Mouse (Mus musculus) liver, embryonic 13.5 days (tissue): ENCODE results near the gene Surf2. TPM values are rescaled to one million over a fixed set of nuclear protein-coding genes. Genes with fewer than 3 reads are reported as not detected.
"Not testable (repeated sequence)": the region's sequence is repeated elsewhere in the genome, so short reads cannot be mapped to it uniquely, and the experiment has no call there.

Experiments used
- ATAC-seq: fragments of 200-750 bp; cut with Nextera tagmentation; 2 replicates; pipeline ENCODE4 v1.8.0; 2017; ENCODE audit warnings: low read depth, mild to moderate bottlenecking, moderate number of reproducible peaks, moderate library complexity
- DNase-seq: peaks from one replicate; pipeline ENCODE4 v3.0.0; 2022
- H3K27ac ChIP-seq: fragments of 300-500 bp; sonication (generic); 2 replicates; pipeline ENCODE4 v1.5.1; 2015; ENCODE audit warnings: moderate library complexity, mild to moderate bottlenecking, inconsistent platforms
- H3K27me3 ChIP-seq: fragments of 300-500 bp; sonication (generic); 2 replicates; pipeline ENCODE4 v1.6.1; 2015; ENCODE audit warnings: mild to moderate bottlenecking, inconsistent platforms
- H3K36me3 ChIP-seq: fragments of 300-500 bp; sonication (generic); 2 replicates; pipeline ENCODE4 v1.6.1; 2015; ENCODE audit warnings: mild to moderate bottlenecking, inconsistent platforms
- H3K4me1 ChIP-seq: fragments of 300-500 bp; sonication (generic); replicated peaks from 2 replicates; pipeline ENCODE4 v1.6.1; 2015; ENCODE audit warnings: inconsistent platforms
- H3K4me2 ChIP-seq: fragments of 300-500 bp; sonication (generic); 2 replicates; pipeline ENCODE4 v1.6.1; 2015; ENCODE audit warnings: inconsistent platforms, mild to moderate bottlenecking, moderate library complexity
- H3K4me3 ChIP-seq: fragments of 300-500 bp; sonication (generic); replicated peaks from 2 replicates; pipeline ENCODE4 v1.5.1; 2015; ENCODE audit warnings: mild to moderate bottlenecking, inconsistent platforms
- H3K9ac ChIP-seq: fragments of 300-500 bp; sonication (generic); 2 replicates; pipeline ENCODE4 v1.6.1; 2015; ENCODE audit warnings: mild to moderate bottlenecking, inconsistent platforms
- H3K9me3 ChIP-seq: fragments of 300-500 bp; sonication (generic); replicated peaks from 2 replicates; pipeline ENCODE4 v1.6.1; 2016; ENCODE audit warnings: inconsistent platforms
- WGBS: fragments of 180-500 bp; shearing (Covaris S2); methylation state at CpG from one replicate; pipeline ENCODE4 v1.1.7; 2015; ENCODE audit not compliant: insufficient replicate concordance; 5-methylcytosine and 5-hydroxymethylcytosine counted together
- polyA plus RNA-seq: library from polyadenylated mRNA; unstranded; fragments of >200 nt; fragmentation: Nextera tagmentation; extraction: Ambion mirVana; gene quantifications from 2 replicates; pipeline ENCODE4 v1.2.1, GENCODE M21; 2015

Gene Surf2
- polyA plus RNA-seq, result 36.6 and 41.6 TPM in 2 replicates

DNA sequence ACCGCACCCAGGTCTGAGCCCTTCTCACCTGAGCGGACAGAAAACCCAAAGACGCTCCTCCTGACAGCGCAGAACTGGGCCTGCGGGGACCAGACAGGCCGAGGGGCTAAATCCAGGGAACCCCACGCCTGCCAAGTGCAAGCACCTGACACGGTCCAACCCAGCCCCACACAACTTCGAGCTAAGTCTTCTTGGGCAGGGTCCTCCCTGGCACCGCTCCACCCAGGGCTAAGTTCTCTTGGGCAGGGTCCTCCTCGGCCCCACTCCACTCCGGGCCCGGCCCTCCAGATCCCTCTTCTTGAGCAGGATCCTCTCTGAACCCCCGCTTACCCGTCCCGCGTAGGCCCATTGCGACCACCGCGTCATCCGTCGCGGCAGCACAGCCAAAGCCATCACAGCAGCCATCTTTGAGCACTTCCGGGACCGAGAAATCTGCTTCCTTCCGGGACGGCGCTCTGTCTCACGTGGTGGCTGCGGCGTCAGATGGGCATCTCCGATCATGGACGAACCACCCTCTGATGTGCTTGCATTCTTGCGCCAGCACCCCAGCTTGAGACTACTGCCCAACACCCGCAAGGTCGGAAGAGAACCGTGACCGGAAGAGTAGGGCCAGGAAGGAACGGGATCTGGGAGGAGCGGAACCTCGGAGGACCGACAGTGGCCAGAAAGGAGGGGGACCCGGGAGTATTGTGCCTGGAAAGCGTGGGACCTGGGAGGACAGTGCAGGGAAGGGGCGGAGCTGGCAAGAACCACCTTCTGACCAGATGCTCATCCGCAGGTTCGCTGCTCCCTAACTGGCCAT lies at the start of gene Surf2, which contains the start of gene Surf1:
TSS of gene Surf2 (plus strand) at position 441 of the 802 bp plus-strand sequence.
TSS of gene Surf1 (minus strand) at position 604 of the 802 bp plus-strand sequence.
- DNase-seq, result peak; percentile 72
- Histone ChIP-seq H3K4me2 (peak within 1 kb of the TSS; percentile 97), H3K4me3 (peak within 1 kb of the TSS; percentile 84), H3K4me1 (peaks cover 74% of the 10 kb centered on the region), H3K9me3 (no peaks in the 10 kb centered on the region), H3K27ac (peak within 1 kb of the TSS; percentile 90), H3K9ac (peak within 1 kb of the TSS; percentile 89), H3K27me3 (no peaks in the 10 kb centered on the region), H3K36me3 (peaks cover 77% of the 10 kb centered on the region)
- WGBS, result 1% methylated on average over 47 of the region's 47 CpGs
- peak; percentile 71 for ATAC-seq

- ATAC-seq (no peak), DNase-seq (no peak)
- no peak overlapping the region for H3K9ac ChIP-seq
- H3K4me1 ChIP-seq, result no peaks in the 10 kb centered on the region
- no peaks in the 10 kb centered on the region for H3K9me3 ChIP-seq
- WGBS, result 37% methylated on average over 6 of the region's 6 CpGs
- no peak overlapping the region for H3K4me2 ChIP-seq
- peaks cover 4% of the 10 kb centered on the region; the same call in 1 of the 2 replicates for H3K27me3 ChIP-seq
- no peak overlapping the region for H3K27ac ChIP-seq
- no peak overlapping the region for H3K4me3 ChIP-seq
- H3K36me3 ChIP-seq, result no peaks in the 10 kb centered on the region
These were observed 45.5 kb upstream of the Surf2 start for GRCm38 (mm10) chr2:26870666-26871065.

- Histone ChIP-seq H3K4me1 (no peaks in the 10 kb centered on the region), H3K27me3 (no peaks in the 10 kb centered on the region), H3K27ac (no peak overlapping the region), H3K9me3 (no peaks in the 10 kb centered on the region), H3K9ac (no peak overlapping the region), H3K4me3 (no peak overlapping the region), H3K4me2 (no peak overlapping the region), H3K36me3 (no peaks in the 10 kb centered on the region)
- ATAC-seq (no peak), DNase-seq (no peak)
These were observed 37.6 kb upstream of the Surf2 start for GRCm38 (mm10) chr2:26878571-26878970.

- ATAC-seq, H3K4me1 ChIP-seq, H3K9ac ChIP-seq, H3K4me3 ChIP-seq, H3K27me3 ChIP-seq, H3K27ac ChIP-seq, DNase-seq, H3K4me2 ChIP-seq, H3K9me3 ChIP-seq: not testable (repeated sequence)
- peaks cover 24% of the 10 kb centered on the region for H3K36me3 ChIP-seq
- WGBS, result 74% methylated on average over 2 of the region's 2 CpGs
These were observed 30.6 kb upstream of the Surf2 start for GRCm38 (mm10) chr2:26885541-26885940.

DNA sequence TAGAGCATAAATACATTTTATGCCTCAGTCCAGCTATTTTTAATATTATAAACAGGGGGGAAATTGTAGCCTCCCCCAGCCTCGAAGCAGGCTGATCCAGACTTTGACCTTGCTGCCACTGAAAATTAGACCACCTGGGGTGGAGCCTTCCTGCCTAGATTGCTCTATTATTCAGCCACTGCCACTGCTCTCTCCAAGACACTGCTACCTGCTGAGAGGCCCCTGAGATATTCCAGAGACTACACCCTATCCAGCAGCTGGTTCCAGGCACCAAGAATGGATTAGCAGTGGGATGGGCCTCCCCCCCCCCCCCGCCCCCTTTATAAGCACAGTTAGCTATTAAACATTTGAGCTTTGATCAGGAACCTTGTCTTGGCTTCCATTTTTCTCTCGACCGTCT lies 30.0 kb upstream of the Surf2 start:
- H3K9ac ChIP-seq, DNase-seq, ATAC-seq, H3K4me1 ChIP-seq, H3K27ac ChIP-seq, H3K9me3 ChIP-seq, H3K4me2 ChIP-seq, H3K4me3 ChIP-seq, H3K27me3 ChIP-seq: not testable (repeated sequence)
- 77% methylated on average over 4 of the region's 4 CpGs for WGBS
- peaks cover 30% of the 10 kb centered on the region for H3K36me3 ChIP-seq

DNA sequence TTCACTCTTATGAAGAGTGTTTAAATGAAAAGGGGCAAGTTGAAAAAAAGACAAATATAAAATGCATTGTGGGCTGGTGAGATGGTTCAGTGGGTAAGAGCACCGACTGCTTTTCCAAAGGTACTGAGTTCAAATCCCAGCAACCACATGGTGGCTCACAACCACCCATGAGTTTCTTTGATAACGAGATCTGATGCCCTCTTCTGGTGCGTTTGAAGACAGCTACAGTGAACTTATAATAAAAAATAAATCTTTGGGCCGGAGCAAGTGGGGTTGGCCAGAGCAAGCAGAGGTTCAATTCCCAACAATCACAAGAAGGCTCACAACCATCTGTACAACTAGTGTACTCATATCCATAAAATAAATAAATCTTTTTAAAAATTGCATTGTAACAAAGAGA lies 20.3 kb upstream of the Surf2 start:
- Histone ChIP-seq H3K9ac (no peak overlapping the region), H3K36me3 (peaks cover 94% of the 10 kb centered on the region), H3K27ac (no peak overlapping the region), H3K4me3 (no peak overlapping the region), H3K9me3 (no peaks in the 10 kb centered on the region), H3K4me1 (peaks cover 11% of the 10 kb centered on the region), H3K4me2 (no peak overlapping the region), H3K27me3 (no peaks in the 10 kb centered on the region)
- 71% methylated on average over 4 of the region's 4 CpGs for WGBS
- no peak for DNase-seq
- no peak for ATAC-seq

GRCm38 (mm10) chr2:26900731-26901130 lies 15.4 kb upstream of the Surf2 start:
- Histone ChIP-seq H3K27me3 (no peaks in the 10 kb centered on the region), H3K4me1 (peaks cover 42% of the 10 kb centered on the region), H3K27ac (no peak overlapping the region), H3K4me3 (peak overlapping the region; percentile 88), H3K36me3 (peaks cover 71% of the 10 kb centered on the region), H3K4me2 (peak overlapping the region; percentile 91), H3K9me3 (no peaks in the 10 kb centered on the region), H3K9ac (peak overlapping the region; percentile 89; the same call in 1 of the 2 replicates)
- no peak for DNase-seq
- 17% methylated on average over 1 of the region's 1 CpGs for WGBS
- ATAC-seq, result no peak

- no peak for ATAC-seq
- peaks cover 71% of the 10 kb centered on the region for H3K36me3 ChIP-seq
These were observed 14.2 kb upstream of the Surf2 start for GRCm38 (mm10) chr2:26901834-26902400.

DNA sequence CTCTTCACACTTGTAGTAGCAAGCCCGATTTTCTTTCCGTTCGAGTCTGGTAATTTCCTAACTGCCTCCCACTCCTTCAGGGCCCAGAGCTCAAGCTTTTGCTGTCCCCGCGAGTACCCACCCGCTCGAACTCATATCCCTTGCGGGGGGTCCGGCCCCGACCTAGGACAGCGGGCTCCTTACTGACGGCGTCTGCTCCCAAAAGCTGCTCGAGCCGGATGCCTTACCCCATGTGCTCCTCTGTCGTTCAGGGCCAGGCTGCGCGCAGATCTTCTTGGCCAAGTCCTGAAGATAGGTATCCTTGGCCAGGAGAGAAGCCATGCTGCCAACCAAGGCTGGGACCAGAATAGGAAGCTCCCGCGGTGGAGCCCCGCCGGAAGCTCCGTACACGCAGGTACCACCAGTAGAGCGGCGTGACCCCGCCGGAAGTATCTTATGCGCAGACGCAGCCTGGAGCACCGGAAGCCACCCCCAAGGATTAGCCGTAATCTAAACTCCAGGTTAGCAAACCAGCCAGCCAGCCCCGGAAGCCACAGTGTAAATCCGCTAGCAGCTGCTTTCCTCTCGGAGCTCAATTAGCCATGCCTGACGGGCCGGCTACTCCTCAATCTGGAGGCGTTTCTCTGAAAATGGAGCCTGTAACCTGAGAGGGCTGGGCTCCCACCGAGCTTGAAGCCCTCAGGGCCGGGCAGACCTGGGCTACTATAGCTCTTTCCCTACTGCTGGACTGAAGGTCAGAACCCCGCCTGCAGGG lies 13.5 kb upstream of the Surf2 start, which contains the start of gene Surf6:
TSS of gene Surf6 (minus strand) at position 413 of the 754 bp plus-strand sequence.
- Histone ChIP-seq H3K27me3 (no peaks in the 10 kb centered on the region), H3K9ac (peak within 1 kb of the TSS; percentile 89), H3K36me3 (peaks cover 71% of the 10 kb centered on the region), H3K4me1 (peaks cover 47% of the 10 kb centered on the region), H3K4me2 (peak within 1 kb of the TSS; percentile 91), H3K27ac (peak within 1 kb of the TSS; percentile 91), H3K9me3 (no peaks in the 10 kb centered on the region), H3K4me3 (peak within 1 kb of the TSS; percentile 88)
- ATAC-seq (peak; percentile 94), DNase-seq (peak; percentile 93)
- WGBS, result under 1% methylated on average over 41 of the region's 41 CpGs

More at GRCm38 (mm10) chr2:26901834-26902400, 14.2 kb upstream of the Surf2 start:
- WGBS, result 5% methylated on average over 7 of the region's 7 CpGs
- no peak for DNase-seq
- peaks cover 42% of the 10 kb centered on the region for H3K4me1 ChIP-seq
- H3K9ac ChIP-seq, result peak overlapping the region; percentile 89
- no peaks in the 10 kb centered on the region for H3K27me3 ChIP-seq
- H3K9me3 ChIP-seq, result no peaks in the 10 kb centered on the region
- H3K27ac ChIP-seq, result peak overlapping the region; percentile 91
- peak overlapping the region; percentile 88 for H3K4me3 ChIP-seq
- peak overlapping the region; percentile 91 for H3K4me2 ChIP-seq

- Histone ChIP-seq H3K4me3 (peak overlapping the region; percentile 88), H3K9ac (peak overlapping the region; percentile 89), H3K4me2 (peak overlapping the region; percentile 91), H3K27me3 (no peaks in the 10 kb centered on the region), H3K27ac (peak overlapping the region; percentile 91), H3K36me3 (peaks cover 71% of the 10 kb centered on the region), H3K4me1 (peaks cover 54% of the 10 kb centered on the region), H3K9me3 (no peaks in the 10 kb centered on the region)
- 14% methylated on average over 7 of the region's 7 CpGs for WGBS
- DNase-seq (no peak), ATAC-seq (no peak)
These were observed 12.9 kb upstream of the Surf2 start for GRCm38 (mm10) chr2:26903311-26903710.

DNA sequence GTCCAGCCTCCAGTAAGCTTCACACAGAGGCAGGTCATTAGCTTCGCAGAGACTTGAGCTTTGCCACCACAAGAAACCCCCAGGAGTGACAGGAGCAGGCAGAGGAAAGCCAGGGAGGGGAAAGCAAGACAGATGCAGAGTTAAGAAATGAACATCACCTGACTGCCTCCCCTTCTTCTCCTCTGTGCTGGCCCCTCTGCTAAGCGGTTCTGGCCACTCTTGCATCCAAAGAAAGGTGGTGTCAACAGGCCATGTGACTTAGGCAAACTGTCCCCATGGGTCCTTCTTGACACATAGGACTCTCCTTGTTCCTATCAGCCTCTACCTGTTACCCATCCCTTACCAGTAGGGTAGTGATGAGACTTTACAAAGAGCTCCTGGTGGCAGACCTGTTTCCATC lies 10.2 kb upstream of the Surf2 start:
- WGBS, result 74% methylated on average over 2 of the region's 2 CpGs
- H3K36me3 ChIP-seq, result peaks cover 51% of the 10 kb centered on the region

More for the DNA sequence above, 10.2 kb upstream of the Surf2 start:
- no peak overlapping the region for H3K4me2 ChIP-seq
- H3K27ac ChIP-seq, result no peak overlapping the region
- peak overlapping the region; percentile 20; the same call in 1 of the 2 replicates for H3K9ac ChIP-seq
- ATAC-seq (no peak), DNase-seq (no peak)
- H3K9me3 ChIP-seq, result no peaks in the 10 kb centered on the region
- H3K27me3 ChIP-seq, result no peaks in the 10 kb centered on the region
- H3K4me3 ChIP-seq, result no peak overlapping the region
- H3K4me1 ChIP-seq, result peaks cover 60% of the 10 kb centered on the region
